Mouse (Mus musculus): ENCODE results near the gene Gfi1b. TPM values are rescaled to one million over a fixed set of nuclear protein-coding genes. Genes with fewer than 3 reads are reported as not detected.

Gene Gfi1b
- polyA plus RNA-seq, 1 experiment from 2014 or later, result 0.84 TPM

DNA sequence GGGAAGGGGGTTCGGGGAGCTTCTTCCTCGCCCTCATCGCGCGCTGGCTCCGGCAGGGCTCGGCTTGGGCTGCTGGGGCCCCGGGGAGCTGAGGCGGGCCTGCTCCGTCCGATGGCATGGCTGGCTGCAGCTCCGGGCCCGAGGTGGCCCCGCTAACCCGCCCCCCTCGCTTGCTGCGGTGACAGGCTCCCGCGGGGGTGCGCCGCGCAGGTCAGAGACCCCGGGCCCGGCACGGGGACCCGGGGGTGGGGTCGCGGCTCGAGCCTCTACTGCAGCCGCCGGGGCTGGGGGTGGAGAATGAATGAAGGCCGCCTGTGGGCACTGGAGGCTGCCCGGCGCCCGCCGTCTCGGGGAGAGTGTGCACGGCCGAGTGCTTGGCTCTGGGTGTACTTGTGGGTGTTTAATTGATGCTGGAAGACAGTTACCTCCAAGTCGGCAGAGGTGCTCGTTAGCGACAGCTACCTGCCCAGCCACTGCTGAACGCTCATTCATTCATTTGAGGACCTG lies 19.7 kb upstream of the Gfi1b start:
- no peaks in the 10 kb centered on the region for H3K9me3 ChIP-seq (replicated peaks; ENCODE audit: control insufficient read depth, low read length)
- ATAC-seq (replicated peaks; ENCODE audit: extremely low read depth, insufficient read depth, low FRiP score), result peak; percentile 31
- WGBS, result under 1% methylated on average over 43 of the region's 43 CpGs

DNA sequence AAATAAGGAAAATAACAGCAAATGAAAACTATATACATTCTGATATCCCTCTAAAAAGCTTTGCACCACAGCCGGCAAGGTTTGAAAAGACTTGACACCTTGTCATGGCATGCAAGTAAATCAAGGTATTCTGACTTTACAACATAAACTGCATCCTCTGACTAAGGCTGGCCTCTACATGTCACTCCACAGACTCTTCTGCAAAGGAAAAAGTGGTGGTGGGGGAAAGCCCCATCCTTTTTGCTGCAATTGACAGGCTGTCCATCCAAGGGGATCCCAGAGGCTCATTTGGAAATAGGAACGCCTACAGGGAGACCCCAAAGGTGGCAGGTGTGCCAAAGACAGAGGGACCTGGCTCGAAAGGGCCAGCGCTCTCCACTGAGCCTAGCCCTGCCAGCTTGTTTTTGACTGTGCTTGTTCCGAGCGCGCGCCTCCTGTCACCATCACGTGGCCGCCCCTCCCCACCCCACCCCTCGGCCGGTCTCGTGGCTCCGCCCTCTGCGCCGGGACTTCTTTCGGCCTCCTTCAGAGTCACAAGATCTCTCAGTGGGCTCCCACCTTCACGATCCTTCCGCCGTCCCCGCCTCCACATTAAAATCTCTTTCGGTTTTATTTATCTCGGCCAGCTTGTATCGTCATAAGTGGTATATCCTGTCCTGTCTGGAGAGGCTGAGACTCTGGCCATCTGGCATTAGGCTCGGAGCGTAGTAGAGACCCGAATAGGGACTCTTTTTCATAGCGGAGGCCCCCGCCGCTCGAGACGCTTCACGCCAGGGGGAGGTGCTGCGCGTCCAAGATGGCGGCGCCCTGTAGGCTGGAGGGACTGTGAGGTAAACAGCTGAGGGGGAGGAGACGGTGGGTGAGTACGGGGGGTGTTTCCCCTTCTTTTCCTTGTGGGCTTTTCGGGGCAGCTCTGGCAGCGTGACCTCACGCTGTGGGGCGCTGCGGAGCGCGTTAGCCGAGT lies 19.0 kb upstream of the Gfi1b start, which contains the start of gene Tsc1:
Tsc1 (plus strand) TSS at position 768 of the 964 bp plus-strand sequence.
- peak within 1 kb of the TSS; percentile 85 for H3K4me3 ChIP-seq (ENCODE audit: low read length)
- peak within 1 kb of the TSS; percentile 90 for H3K4me2 ChIP-seq (ENCODE audit: low read depth, low read length)
- H3K9ac ChIP-seq (ENCODE audit: low read length), result peak within 1 kb of the TSS; percentile 93
- H3K27ac ChIP-seq (ENCODE audit: low read length), result peak within 1 kb of the TSS; percentile 92
- peaks cover 14% of the 10 kb centered on the region for H3K4me1 ChIP-seq (ENCODE audit: control insufficient read depth, insufficient read depth, low read length)
- no peaks in the 10 kb centered on the region for H3K9me3 ChIP-seq (replicated peaks; ENCODE audit: control insufficient read depth, low read length)
- peak; percentile 95 for ATAC-seq (replicated peaks; ENCODE audit: extremely low read depth, insufficient read depth, low FRiP score)
- 2% methylated on average over 42 of the region's 47 CpGs for WGBS
- no peaks in the 10 kb centered on the region for H3K36me3 ChIP-seq (ENCODE audit: control insufficient read depth, insufficient read depth)
- no peaks in the 10 kb centered on the region for H3K27me3 ChIP-seq (ENCODE audit: control insufficient read depth, insufficient read depth, low read length)

More for the DNA sequence above, 19.7 kb upstream of the Gfi1b start:
- Histone ChIP-seq H3K27me3 (ENCODE audit: control insufficient read depth, insufficient read depth, low read length) (no peaks in the 10 kb centered on the region), H3K36me3 (ENCODE audit: control insufficient read depth, insufficient read depth) (no peaks in the 10 kb centered on the region), H3K27ac (ENCODE audit: low read length) (peak overlapping the region; percentile 92), H3K4me1 (ENCODE audit: control insufficient read depth, insufficient read depth, low read length) (peaks cover 14% of the 10 kb centered on the region), H3K4me2 (ENCODE audit: low read depth, low read length) (peak overlapping the region; percentile 75), H3K9ac (ENCODE audit: low read length) (peak overlapping the region; percentile 93), H3K4me3 (ENCODE audit: low read length) (peak overlapping the region; percentile 85)

DNA sequence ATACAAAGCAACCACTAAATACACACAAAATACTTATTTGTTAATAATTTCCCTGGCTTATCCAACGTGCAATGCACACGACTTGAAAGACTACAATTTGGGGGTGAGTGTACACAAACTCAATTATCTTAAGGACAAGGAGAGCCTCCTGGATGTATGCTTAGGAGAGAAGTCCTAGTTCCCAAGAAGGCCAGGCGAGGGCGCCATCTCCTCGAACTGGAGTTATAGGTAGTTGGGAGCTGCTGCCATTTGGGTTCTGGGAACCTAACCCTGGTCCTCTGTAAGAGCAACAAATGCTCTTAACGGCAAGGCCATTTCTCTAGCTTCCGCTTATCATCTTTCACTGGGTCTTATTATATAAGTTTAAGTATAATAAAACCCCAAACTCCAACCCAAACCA lies 18.0 kb upstream of the Gfi1b start:
- H3K9ac ChIP-seq (ENCODE audit: low read length), result no peak overlapping the region
- H3K4me2 ChIP-seq (ENCODE audit: low read depth, low read length), result no peak overlapping the region
- 53% methylated on average over 7 of the region's 7 CpGs for WGBS
- no peaks in the 10 kb centered on the region for H3K27me3 ChIP-seq (ENCODE audit: control insufficient read depth, insufficient read depth, low read length)
- H3K4me3 ChIP-seq (ENCODE audit: low read length), result no peak overlapping the region
- H3K9me3 ChIP-seq (replicated peaks; ENCODE audit: control insufficient read depth, low read length), result no peaks in the 10 kb centered on the region
- H3K4me1 ChIP-seq (ENCODE audit: control insufficient read depth, insufficient read depth, low read length), result peaks cover 14% of the 10 kb centered on the region
- H3K27ac ChIP-seq (ENCODE audit: low read length), result no peak overlapping the region
- ATAC-seq (replicated peaks; ENCODE audit: extremely low read depth, insufficient read depth, low FRiP score), result no peak
- H3K36me3 ChIP-seq (ENCODE audit: control insufficient read depth, insufficient read depth), result no peaks in the 10 kb centered on the region

DNA sequence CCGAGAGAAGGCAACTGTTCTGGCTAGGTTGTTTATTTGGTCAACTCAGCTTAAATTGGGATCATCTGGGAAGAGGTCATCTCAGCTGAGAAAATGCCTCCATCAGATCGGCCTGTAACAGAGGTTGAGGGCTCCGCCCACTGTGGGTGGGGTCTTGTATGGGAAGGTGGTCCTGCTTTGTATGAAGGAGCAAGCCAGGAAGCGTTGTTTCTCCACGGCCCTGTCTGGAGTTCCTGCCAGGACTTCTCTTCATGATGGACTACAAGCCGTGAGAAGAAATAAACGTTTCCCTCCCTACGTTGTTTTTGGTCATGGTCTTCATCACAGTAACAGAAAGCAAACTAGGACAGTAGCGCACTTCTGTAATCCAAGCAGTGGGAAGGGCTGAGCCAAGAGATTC lies 17.1 kb upstream of the Gfi1b start:
- no peaks in the 10 kb centered on the region for H3K9me3 ChIP-seq (replicated peaks; ENCODE audit: control insufficient read depth, low read length)
- H3K4me3 ChIP-seq (ENCODE audit: low read length), result no peak overlapping the region
- H3K27me3 ChIP-seq (ENCODE audit: control insufficient read depth, insufficient read depth, low read length), result no peaks in the 10 kb centered on the region
- H3K36me3 ChIP-seq (ENCODE audit: control insufficient read depth, insufficient read depth), result no peaks in the 10 kb centered on the region
- no peak overlapping the region for H3K27ac ChIP-seq (ENCODE audit: low read length)
- 8% methylated on average over 9 of the region's 9 CpGs for WGBS
- no peak for ATAC-seq (replicated peaks; ENCODE audit: extremely low read depth, insufficient read depth, low FRiP score)
- no peak overlapping the region; the same call in 1 of the 2 replicates for H3K9ac ChIP-seq (ENCODE audit: low read length)
- peaks cover 14% of the 10 kb centered on the region for H3K4me1 ChIP-seq (ENCODE audit: control insufficient read depth, insufficient read depth, low read length)
- H3K4me2 ChIP-seq (ENCODE audit: low read depth, low read length), result peak overlapping the region; percentile 42

DNA sequence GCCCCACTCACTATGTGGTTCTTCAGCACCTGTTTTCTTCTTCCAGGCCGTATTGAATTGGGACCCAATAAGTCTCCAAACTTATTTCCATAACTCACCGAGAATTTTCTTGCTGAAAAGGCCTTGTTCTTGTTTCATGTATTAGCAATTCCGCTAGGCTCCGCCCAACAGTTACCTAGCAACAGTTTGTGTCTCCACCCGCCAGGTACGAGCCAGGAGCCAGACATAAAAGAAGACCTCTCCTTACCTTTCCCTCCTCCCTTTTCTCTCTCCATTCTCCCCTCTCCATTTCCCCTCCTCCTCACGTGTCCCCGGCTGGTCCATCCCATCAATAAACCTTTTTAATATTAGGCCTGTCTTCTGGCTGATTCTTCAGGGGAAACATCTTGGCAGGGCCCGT lies 16.6 kb upstream of the Gfi1b start:
- no peak overlapping the region for H3K4me3 ChIP-seq (ENCODE audit: low read length)
- no peaks in the 10 kb centered on the region for H3K27me3 ChIP-seq (ENCODE audit: control insufficient read depth, insufficient read depth, low read length)
- no peaks in the 10 kb centered on the region for H3K9me3 ChIP-seq (replicated peaks; ENCODE audit: control insufficient read depth, low read length)
- WGBS, result 35% methylated on average over 9 of the region's 9 CpGs
- H3K27ac ChIP-seq (ENCODE audit: low read length), result no peak overlapping the region
- no peak for ATAC-seq (replicated peaks; ENCODE audit: extremely low read depth, insufficient read depth, low FRiP score)
- H3K9ac ChIP-seq (ENCODE audit: low read length), result no peak overlapping the region
- peak overlapping the region; percentile 42 for H3K4me2 ChIP-seq (ENCODE audit: low read depth, low read length)
- no peaks in the 10 kb centered on the region for H3K36me3 ChIP-seq (ENCODE audit: control insufficient read depth, insufficient read depth)
- H3K4me1 ChIP-seq (ENCODE audit: control insufficient read depth, insufficient read depth, low read length), result peaks cover 14% of the 10 kb centered on the region

DNA sequence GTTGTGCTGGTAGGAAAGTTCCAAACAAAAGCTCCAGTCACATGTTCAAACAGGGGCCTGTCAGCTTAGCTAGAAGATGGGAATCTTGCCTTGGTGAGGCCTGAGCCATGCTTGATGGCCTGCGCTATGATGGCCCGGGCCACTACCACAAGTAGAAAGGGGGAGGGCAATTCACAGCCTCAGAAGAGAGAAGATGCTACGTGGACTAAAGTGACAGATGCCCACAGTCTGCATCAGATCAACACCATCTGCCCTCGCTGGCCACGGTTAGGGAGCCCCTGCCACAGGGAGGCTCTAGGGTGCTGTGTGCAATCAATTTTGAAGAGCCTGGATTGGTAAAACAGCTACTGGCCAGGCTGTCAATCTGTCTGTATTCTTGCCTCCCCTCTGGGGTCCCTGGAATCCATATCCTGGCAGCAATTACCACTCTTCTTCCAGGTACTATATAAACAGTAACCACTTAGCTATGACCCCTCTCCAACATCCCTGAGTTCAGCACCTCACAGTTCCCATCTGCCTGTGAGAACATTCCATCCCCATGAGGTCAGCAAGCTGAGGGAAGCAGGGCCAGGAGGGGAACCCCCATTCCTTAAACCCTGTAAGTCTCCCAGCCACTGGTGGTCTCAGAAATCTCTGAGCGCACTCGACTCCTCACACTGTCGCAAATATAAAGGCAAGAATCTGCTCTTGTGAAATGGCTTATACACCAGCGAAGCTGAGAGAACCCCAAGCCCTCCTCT lies 15.5 kb upstream of the Gfi1b start:
- 69% methylated on average over 9 of the region's 9 CpGs for WGBS
- no peak for ATAC-seq (replicated peaks; ENCODE audit: extremely low read depth, insufficient read depth, low FRiP score)

DNA sequence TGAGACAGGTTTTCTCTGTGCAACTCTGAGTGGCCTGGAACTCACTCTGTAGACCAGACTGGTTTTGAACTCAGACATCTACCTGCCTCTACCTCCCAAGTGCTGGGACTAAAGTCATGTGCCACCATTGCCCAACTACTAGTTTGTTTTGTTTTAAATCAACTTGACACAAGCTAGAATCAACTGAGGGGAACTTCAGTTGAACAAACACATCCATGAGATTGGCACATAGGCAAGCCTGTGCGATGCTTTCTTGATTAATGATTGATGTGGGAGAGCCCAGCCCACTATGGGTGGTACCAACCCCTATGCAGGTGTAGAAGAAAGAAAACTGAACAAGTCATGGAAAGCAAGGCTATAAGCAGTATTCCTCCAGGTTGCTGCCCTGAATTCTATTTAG lies 13.4 kb upstream of the Gfi1b start:
- Histone ChIP-seq H3K27me3 (ENCODE audit: control insufficient read depth, insufficient read depth, low read length) (no peaks in the 10 kb centered on the region), H3K9ac (ENCODE audit: low read length) (no peak overlapping the region), H3K4me1 (ENCODE audit: control insufficient read depth, insufficient read depth, low read length) (peaks cover 3% of the 10 kb centered on the region), H3K36me3 (ENCODE audit: control insufficient read depth, insufficient read depth) (no peaks in the 10 kb centered on the region), H3K4me2 (ENCODE audit: low read depth, low read length) (no peak overlapping the region), H3K27ac (ENCODE audit: low read length) (no peak overlapping the region), H3K9me3 (replicated peaks; ENCODE audit: control insufficient read depth, low read length) (no peaks in the 10 kb centered on the region), H3K4me3 (ENCODE audit: low read length) (no peak overlapping the region)
- no peak for ATAC-seq (replicated peaks; ENCODE audit: extremely low read depth, insufficient read depth, low FRiP score)
- 76% methylated on average over 1 of the region's 1 CpGs for WGBS

More for the DNA sequence above, 15.5 kb upstream of the Gfi1b start:
- Histone ChIP-seq H3K9me3 (replicated peaks; ENCODE audit: control insufficient read depth, low read length) (no peaks in the 10 kb centered on the region), H3K27ac (ENCODE audit: low read length) (no peak overlapping the region), H3K27me3 (ENCODE audit: control insufficient read depth, insufficient read depth, low read length) (no peaks in the 10 kb centered on the region), H3K4me2 (ENCODE audit: low read depth, low read length) (no peak overlapping the region), H3K4me1 (ENCODE audit: control insufficient read depth, insufficient read depth, low read length) (peaks cover 13% of the 10 kb centered on the region), H3K9ac (ENCODE audit: low read length) (no peak overlapping the region), H3K4me3 (ENCODE audit: low read length) (no peak overlapping the region), H3K36me3 (ENCODE audit: control insufficient read depth, insufficient read depth) (no peaks in the 10 kb centered on the region)

DNA sequence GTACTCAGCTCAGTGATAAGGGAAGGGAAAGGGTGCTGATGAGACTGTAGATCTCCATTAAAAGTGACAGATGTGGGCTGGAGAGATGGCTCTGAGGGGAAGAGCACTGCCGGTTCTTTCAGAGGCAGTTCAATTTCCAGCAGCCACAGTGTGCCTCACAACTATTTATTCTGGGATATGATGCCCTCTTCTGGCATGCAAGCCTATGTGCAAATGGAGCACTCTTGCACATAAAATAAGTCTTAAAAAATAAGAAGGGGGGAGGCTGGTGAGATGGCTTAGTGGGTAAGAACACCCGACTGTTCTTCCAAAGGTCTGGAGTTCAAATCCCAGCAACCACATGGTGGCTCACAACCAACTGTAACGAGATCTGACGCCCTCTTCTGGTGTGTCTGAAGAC lies 11.4 kb upstream of the Gfi1b start:
- H3K27ac ChIP-seq (ENCODE audit: low read length), result no peak overlapping the region
- H3K36me3 ChIP-seq (ENCODE audit: control insufficient read depth, insufficient read depth), result no peaks in the 10 kb centered on the region
- no peak for ATAC-seq (replicated peaks; ENCODE audit: extremely low read depth, insufficient read depth, low FRiP score)
- no peak overlapping the region for H3K9ac ChIP-seq (ENCODE audit: low read length)
- no peaks in the 10 kb centered on the region for H3K4me1 ChIP-seq (ENCODE audit: control insufficient read depth, insufficient read depth, low read length)
- H3K4me2 ChIP-seq (ENCODE audit: low read depth, low read length), result no peak overlapping the region
- no peaks in the 10 kb centered on the region for H3K27me3 ChIP-seq (ENCODE audit: control insufficient read depth, insufficient read depth, low read length)
- H3K9me3 ChIP-seq (replicated peaks; ENCODE audit: control insufficient read depth, low read length), result no peaks in the 10 kb centered on the region
- H3K4me3 ChIP-seq (ENCODE audit: low read length), result no peak overlapping the region
- 43% methylated on average over 4 of the region's 4 CpGs for WGBS
